Mouse (Mus musculus) thymus, adult 2 months (tissue): ENCODE measurements around the gene 1700023F06Rik.

Experiments
- CTCF ChIP-seq: fragments of 200-500 bp; IDR thresholded peaks from 2 replicates; pipeline ENCODE4 v1.5.1; 2012; ENCODE audit warnings: mild to moderate bottlenecking, control low read depth, low read length, moderate library complexity, borderline replicate concordance; ENCODE audit not compliant: control insufficient read depth, poor library complexity, insufficient read depth; ENCODE audit errors: extremely low read depth
- POLR2A ChIP-seq: fragments of 200-500 bp; IDR thresholded peaks from 2 replicates; pipeline ENCODE4 v1.6.1; 2012; ENCODE audit warnings: mild to moderate bottlenecking, low read length, control low read depth, moderate library complexity; ENCODE audit not compliant: control insufficient read depth, poor library complexity, insufficient read depth; ENCODE audit errors: extremely low read depth

- TF ChIP-seq POLR2A (no peak), CTCF (no peak)
Measured at GRCm38 (mm10) chr11:103229608-103230007, 21.2 kb upstream of the 1700023F06Rik start.
